Mouse (Mus musculus) retina, postnatal 7 days (tissue): Measurements from ENCODE around the gene Phox2a.
A peak's percentile ranks its signal among the peaks of the same experiment; 100 is the strongest.

Source experiments
- DNase-seq: peaks from one replicate; pipeline ENCODE4 v3.0.0-alpha.2; 2012; ENCODE audit warnings: low read depth, low spot score

Phox2a gene

DNA sequence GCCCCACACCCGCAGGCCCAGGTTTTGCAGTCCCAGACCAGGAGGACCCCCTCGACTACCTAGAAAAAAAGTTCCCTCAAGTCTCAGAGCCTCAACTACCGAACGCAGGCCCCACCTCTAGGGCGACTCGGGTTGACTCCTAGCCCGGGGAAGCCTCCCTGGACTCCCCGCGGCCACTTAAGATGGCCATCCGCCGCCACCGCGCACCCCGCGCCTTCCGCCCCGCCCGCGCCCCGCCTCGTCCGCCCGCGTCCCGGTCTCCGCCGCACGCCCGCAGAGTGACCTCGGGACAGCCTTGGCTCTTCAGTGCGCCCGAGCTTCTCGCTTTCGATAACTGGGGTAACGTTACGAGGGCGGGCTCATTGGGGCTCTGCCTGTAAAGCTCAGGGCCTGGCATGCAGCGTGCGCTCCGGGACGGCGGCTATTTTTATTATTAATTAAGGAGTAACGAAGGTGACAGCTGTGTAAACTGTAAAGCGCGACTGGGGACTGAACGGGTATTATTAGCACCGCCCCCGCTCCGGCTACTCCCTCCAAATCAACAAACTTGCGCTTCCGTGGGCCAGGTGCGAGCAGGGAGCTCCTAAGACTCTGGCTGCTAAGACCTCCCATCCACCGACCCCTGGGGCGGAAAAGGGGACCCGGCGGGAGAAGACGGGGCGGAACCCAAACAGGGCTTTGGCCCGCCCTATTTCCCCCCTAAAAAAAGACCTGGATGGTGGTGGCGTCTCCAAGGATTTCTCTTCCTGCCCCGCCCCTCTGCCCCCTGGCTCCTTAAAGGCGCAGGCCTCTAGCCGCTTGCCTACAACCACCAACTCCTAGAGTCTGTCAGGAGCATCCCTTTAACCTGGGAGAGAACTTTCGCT lies 19.7 kb downstream of the Phox2a start, which contains the start of gene Inppl1:
Inppl1 (minus strand) TSS at position 624 of the 866 bp plus-strand sequence.
- DNase-seq, result no peak

DNA sequence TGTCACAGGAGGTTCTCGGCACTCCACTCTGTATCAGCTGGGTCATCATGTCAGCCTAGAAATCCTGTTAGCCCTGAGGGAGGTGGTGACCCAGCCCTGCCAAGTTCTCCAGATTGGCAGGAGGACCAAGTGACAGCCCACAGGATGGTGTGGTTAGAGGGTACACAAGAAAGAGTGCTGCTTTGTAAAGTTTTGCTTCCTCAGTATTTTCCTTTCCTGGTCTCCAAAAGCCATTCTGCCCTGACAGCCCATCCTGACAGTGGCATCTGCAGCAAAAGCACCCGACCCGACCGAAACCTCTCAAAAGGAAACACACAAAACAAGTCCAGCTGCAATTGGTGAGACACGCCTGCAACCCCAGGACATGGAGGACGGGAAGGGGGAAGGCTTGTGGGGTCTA lies 26.1 kb downstream of the Phox2a start:
- DNase-seq, result no peak

DNA sequence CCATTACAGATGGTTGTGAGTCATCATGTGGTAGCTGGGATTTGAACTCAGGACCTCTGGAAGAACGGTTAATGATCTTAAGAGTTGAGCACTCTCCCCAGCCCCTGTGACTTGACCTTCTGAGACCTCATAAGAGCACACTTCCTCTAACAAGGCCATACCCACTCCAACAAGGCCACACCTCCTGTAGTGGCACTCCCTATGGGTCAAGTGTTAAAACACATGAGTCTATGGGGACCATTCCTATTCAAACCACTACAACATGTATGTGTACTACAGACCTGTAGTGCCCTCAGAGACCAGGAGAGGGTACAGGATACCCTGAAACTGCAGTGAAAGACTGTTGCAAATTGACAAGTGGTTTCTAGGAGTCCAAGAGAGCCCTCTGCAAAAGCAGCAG lies 29.8 kb downstream of the Phox2a start:
- no peak for DNase-seq

DNA sequence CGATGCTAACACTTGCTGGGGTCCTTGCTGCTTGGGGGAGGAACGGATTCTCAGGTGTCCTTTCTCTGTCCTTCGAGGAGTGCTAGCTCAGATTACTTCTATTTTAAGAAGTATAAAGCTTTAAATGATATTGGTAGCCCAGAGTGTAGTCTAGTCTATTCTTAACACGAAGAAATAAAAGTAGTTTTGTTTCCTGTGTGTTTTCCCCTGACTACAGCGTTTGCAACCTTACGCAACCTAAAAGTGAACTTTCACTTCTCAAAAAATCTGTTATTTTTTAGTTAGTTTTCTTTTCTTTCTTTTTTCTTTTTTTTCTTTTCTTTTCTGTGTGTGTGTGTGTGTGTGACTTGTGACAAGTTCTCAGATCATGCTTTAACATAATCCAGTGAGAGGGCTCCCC lies 33.6 kb downstream of the Phox2a start:
- no peak for DNase-seq

DNA sequence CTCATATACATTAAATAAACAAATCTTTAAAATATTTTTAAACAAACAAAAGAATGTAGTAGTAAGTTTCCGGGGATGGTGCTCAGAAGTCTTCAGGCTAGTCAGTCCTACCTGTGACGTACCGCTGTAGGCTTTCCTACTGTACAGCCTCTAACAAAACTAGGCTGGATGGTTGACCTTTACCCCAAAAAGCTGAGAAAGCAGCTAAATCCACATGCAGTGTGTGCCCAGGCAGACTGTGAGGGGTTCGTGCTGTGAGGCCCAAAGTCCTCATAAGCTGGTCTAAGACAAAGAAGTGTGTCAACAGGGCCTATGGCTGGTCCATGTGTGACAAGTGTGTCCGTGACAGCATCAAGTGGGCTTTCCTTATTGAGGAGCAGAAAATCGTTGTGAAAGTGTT lies 34.7 kb downstream of the Phox2a start:
- DNase-seq, result no peak

DNA sequence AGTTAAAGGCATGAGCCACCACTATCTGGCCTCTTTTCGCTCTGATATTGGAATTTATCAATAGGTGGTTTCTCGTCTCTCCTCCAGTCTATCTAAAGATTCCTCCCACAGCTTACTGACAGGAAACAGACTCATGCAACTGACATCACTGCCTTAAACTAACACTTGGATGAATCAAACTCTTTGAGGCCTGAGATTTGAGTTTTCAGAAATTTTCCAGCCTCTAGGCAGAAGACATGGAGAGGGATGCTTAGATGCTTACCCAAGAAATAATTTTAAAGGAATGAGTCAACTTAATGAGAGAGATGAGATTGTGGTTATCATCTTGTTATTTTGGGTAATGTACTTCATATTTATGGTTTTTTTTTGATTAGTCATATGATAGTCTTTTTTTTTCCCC lies 35.7 kb downstream of the Phox2a start:
- DNase-seq, result no peak

DNA sequence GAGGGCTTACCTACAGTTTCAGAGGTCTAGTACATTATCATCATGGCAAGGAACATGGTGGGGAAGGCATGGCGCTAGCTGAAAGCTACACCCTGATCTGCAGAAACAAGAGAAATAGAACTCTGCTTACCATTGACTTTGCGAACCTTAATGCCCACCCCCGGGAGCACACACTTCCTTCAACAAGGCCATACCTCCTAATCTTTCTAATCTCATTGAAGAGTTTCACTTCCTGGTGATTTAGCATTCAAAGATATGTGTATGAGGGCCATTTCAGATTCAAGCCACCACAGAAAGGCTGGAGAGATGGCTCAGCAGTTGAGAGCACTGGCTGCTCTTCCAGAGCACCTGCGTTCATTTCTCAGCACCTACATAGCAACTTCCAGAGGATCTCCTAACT lies 39.0 kb downstream of the Phox2a start, which contains the start of gene Folr2:
Folr2 (minus strand) TSS at position 101 of the 400 bp plus-strand sequence.
- DNase-seq, result no peak

DNA sequence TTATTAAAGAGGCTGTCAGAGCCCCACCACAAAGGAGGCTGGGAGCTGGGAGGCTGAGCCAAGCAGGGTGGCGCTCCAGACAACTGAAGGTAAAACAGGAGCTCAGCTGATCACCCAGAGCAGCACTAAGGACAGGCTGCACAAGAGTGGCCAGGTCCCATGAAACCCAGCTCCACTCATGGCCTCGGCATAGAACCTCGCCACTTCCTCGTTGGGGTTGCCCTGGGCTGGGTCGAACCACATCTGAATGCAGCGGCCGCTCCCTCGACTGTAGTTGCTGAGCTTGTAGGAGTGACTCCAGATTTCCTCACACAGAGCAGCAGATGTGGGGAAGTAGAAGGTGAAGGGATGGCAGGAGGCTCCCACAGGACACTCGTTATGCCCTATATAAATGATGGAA lies 40.2 kb downstream of the Phox2a start:
- no peak for DNase-seq

DNA sequence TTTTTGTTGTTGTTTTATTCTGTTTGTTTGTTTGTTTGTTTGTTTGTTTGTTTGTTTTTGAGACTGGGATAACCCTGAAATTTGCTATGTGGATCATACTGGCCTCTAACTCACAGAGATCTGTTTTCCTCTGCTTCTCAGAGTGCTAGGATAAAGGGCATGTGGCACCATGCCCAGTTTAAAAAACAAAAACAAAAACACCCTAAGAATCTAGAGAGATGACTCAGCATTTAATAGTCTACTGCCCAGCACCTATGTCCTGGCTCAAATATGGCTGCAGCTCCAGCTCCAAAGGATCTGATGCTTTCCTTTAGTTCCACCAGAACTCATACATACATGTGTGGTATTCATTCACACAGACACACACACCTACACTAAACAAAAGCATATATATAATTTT lies 42.9 kb downstream of the Phox2a start:
- no peak for DNase-seq

DNA sequence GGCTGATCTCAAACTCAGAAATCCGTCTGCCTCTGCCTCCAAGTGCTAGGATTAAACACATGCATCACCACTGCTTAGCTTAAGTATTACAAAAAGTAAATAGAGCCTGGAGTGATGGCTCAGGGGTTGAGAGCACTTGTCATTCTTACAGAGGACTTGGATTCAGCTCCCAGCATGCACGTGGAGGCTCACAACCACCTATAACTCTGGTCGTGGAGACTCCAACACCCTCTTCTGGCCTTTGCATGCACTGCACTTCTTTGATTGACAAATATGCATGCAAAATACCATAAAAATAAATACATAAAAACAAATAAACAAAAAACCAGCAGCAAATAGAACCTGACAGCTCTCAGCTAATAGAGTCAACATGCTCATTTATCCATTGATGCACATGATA lies 44.2 kb downstream of the Phox2a start:
- DNase-seq, result no peak

DNA sequence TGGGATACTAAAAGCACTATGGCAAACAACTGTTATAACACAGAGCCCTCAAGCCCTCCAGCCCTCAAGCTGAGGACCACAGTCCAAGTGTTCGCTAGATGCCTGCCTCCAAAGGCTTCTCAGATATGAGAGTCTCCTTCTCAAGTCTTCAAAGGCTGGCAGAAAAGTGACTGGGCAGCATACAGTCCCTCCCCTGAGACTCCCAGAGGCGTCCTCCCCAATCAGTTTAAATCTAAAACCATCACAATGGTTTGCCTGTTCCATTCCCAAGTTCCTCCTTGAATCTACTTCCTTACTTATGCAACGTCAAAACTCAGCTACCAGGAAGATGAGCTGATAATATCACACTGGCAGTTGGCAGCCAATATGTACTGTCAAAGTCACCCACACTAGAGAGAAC lies 45.3 kb downstream of the Phox2a start, which contains the start of gene Anapc15:
Anapc15 (plus strand) TSS at position 301 of the 400 bp plus-strand sequence.
- no peak for DNase-seq

DNA sequence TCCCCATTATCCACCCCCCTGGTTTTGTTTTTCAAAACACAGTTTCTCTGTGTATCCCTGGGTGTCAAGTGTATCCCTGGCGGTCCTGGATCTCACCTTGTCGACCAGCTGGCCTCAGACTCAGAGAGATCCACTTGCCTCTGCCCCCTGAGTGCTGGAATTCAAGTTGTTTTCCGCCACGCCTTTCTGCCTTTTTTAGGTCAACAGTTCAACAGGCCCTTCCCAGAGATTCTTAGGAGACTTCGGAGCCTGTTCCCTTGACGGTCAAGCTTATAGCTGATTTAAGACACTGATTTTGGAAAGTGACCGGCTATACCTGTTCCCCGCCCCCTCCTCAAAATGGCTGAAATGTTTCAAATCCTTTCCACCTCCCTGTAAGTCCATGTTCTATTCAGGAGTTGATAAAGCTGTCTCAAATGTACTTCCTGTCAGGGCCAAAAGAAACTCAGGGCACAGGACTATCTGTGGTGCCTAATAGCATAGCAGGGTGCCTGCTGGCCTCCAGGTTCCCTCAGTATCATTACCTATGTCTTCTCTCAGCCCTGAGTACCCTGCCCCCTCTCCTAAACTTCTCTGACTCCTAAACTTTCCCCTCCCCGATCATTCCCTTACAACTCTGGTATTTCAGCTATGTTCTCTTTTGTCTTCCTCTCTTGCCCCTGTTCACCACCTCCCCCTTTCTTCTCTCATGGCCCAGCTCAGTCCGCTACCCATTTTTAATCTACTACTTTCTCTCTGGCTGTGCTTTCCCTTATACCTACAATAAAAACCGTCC lies 48.6 kb downstream of the Phox2a start:
- no peak for DNase-seq

DNA sequence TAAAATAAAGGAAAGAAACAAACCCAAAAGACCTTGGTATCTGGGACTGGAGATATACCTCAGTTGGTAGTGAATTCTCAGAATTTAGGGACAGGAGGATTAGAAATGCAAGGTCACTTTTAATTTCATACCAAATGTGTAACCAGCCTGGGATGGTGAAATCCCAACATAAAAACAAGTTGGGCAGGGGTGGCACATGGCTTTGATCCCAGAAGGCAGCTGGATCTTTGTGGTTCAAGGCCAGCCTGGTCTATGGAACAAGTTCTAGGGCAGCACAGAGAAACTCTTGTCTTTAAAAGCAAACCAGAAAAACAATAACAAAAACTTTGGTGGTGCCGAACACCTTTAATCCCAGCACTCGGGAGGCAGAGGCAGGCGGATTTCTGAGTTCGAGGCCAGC lies 49.4 kb downstream of the Phox2a start:
- no peak for DNase-seq

DNA sequence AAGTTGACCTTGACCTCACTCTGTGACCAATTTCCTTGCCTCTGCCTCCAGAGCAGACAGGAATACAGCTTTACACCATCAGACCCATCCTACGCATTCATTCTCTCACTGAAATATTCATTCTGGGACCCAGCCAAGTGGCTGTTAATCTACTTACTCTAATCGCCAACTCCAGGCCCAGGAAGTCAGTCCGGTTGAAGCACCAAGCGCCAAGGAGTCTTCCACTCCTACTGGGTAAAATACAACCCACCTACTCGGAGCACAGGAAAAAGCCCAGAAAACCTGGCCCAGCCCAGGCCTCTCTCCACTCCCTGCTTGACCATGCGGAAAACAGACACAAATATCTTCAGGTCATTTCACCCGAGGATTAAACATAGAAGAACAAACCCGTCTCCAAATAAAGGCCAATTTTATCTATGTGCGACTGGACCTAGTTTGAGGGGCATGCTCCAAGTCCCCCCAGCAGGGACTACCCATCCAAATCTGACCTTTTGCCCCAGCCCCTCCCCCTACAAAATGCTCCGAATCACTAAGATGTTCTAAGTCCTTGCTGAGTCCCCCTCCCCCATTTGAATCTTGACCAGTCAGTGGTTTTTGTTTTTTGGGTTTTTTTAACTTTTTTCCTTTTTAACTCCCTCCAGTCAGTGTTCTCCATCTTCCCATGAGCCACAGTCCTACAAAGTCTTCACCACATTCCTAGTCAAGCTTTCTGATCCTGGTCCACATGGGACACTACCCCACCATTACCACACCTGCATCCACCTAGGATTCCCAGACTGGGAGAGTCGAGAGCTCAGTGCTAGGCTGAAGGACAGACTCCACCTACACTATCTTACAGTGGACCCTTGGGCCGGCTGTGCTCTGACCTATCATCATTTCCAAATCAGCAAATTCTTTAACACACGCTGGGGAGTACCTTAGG lies 50.4 kb downstream of the Phox2a start:
- DNase-seq, result peak; percentile 55

DNA sequence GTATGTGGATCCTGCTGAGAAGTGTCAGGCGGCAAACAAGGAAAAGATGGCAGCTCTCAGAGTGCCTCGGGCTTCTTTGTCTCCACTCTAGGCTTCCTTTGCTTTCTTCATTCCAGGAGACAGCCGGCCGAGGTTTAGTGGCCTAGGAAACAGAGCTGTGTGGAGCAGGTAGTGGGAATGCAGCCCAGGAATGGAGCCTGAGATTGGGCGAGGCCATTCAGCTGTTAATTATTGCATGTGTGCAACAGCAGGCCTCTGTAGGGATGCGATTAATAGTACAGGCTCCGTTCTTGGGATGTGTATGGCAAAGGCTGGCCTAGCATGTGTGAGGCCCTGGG lies 51.0 kb downstream of the Phox2a start:
- DNase-seq, result no peak

DNA sequence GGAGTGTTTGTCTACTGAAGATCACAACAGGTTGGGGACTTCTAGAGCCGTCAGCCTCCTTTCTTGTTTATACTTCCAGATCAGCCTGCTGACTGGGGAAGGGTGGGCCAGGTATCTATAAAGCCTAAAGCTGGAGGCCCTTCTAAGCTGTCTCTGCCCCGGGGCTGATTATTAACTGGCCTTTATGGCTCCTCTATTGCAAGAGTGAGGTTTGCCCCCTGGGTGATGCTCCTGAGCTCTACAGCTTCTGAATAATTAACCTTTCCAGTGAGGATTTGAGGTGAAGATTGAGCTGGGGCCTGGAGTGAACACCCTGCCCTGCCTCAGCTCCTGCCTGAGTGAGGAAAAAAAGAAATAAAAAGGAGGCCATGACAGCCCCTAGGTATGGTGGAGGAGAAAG lies 52.5 kb downstream of the Phox2a start, which contains the start of gene Folr1:
Folr1 (minus strand) TSS at position 160 of the 400 bp plus-strand sequence.
- DNase-seq, result no peak

DNA sequence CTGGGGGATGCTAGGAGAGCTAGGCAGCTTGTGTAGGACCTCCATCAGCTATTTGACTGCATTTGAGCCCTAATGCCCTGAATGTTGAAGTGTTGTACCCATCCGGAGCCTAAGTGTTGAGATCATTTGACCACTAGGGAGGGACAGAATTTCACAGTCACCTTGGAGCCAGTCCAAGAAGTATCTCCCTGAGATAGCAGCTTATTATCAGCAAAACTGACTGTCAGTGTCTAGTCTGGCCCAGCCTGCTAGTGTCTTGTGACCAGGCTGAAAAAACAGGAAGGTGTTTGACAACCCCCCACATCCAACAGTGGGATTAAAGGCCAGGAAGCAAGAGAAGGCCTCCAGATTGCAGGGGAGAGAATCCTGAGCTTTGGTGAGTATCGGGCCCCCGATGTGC lies 53.2 kb downstream of the Phox2a start:
- DNase-seq, result no peak
